ENCODE assay signal across 16 mouse cellular contexts in genomic region chr1:7502363-7502762, GRCm38 (mm10).
"Had no signal": no experiment of that assay in that cellular context is flagged by ENCODE, and none has a peak within 500 bp of the region (broad histone marks: within the 10 kb centered on the region; RNA-seq: fewer than 3 reads in every experiment).

No protein-coding gene starts in this region.

- H3K36me3 ChIP-seq: limb, embryonic 15.5 days; liver, embryonic 12.5 days; lung, embryonic 15.5 days; midbrain, embryonic 10.5 days; neural tube, embryonic 15.5 days had no signal

- H3K9me3 ChIP-seq: limb, embryonic 15.5 days; liver, embryonic 12.5 days; lung, embryonic 15.5 days; midbrain, embryonic 10.5 days; neural tube, embryonic 15.5 days had no signal

- DNase-seq: kidney, adult 9 months; kidney, postnatal 10 days; kidney, postnatal 4 days; lung, postnatal 36 days; midbrain, embryonic 14.5 days; right cerebral cortex, adult 18-20 months; right cerebral cortex, postnatal 25 days; thymus, postnatal 4 days had no signal

- H3K27me3 ChIP-seq: limb, embryonic 15.5 days; liver, embryonic 12.5 days; lung, embryonic 15.5 days; neural tube, embryonic 15.5 days had no signal

- H3K9ac ChIP-seq: limb, embryonic 15.5 days; liver, embryonic 12.5 days; lung, embryonic 15.5 days; neural tube, embryonic 15.5 days had no signal

- H3K4me3 ChIP-seq: left cerebral cortex, adult 2 months; limb, embryonic 15.5 days; liver, embryonic 12.5 days; lung, embryonic 15.5 days; midbrain, embryonic 10.5 days; myocyte; neural tube, embryonic 15.5 days had no signal

- ATAC-seq: inflammation-experienced regulatory T-cells, adult 6 months; liver, embryonic 12.5 days had no signal

- H3K27ac ChIP-seq: left cerebral cortex, adult 2 months; limb, embryonic 15.5 days; liver, embryonic 12.5 days; lung, embryonic 15.5 days; midbrain, embryonic 10.5 days; neural tube, embryonic 15.5 days had no signal

- H3K4me2 ChIP-seq: limb, embryonic 15.5 days; liver, embryonic 12.5 days; lung, embryonic 15.5 days; neural tube, embryonic 15.5 days had no signal

- H3K4me1 ChIP-seq: limb, embryonic 15.5 days; liver, embryonic 12.5 days; lung, embryonic 15.5 days; midbrain, embryonic 10.5 days; neural tube, embryonic 15.5 days had no signal
